Mouse (Mus musculus) kidney, adult 2 months (tissue): Measurements from ENCODE around the gene Slc4a4. TPM values are rescaled to one million over a fixed set of nuclear protein-coding genes. Genes with fewer than 3 reads are reported as not detected.

Experiments used
- DNase-seq: peaks from one replicate; pipeline ENCODE4 v3.0.0; 2021
- H3K27ac ChIP-seq: fragments of 200-500 bp; 2 replicates; pipeline ENCODE4 v1.5.1; 2012; ENCODE audit warnings: low read depth, low read length, control low read depth, inconsistent platforms; ENCODE audit not compliant: insufficient read depth
- H3K27me3 ChIP-seq: fragments of 200-500 bp; replicated peaks from 2 replicates; pipeline ENCODE4 v1.6.1; 2012; ENCODE audit warnings: mild to moderate bottlenecking, moderate library complexity, low read length, inconsistent platforms; ENCODE audit not compliant: control insufficient read depth, insufficient read depth
- H3K36me3 ChIP-seq: fragments of 200-500 bp; 2 replicates; pipeline ENCODE4 v1.6.1; 2012; ENCODE audit warnings: mild to moderate bottlenecking, moderate library complexity, low read length, inconsistent platforms; ENCODE audit not compliant: control insufficient read depth, insufficient read depth
- H3K4me1 ChIP-seq: fragments of 200-500 bp; 2 replicates; pipeline ENCODE4 v1.6.1; 2011; ENCODE audit warnings: low read length; ENCODE audit not compliant: control insufficient read depth, insufficient read depth
- H3K4me3 ChIP-seq: fragments of 200-500 bp; 2 replicates; pipeline ENCODE4 v1.5.1; 2011; ENCODE audit warnings: mild to moderate bottlenecking, low read depth, low read length, control low read depth; ENCODE audit not compliant: insufficient read depth
- CTCF ChIP-seq: fragments of 200-500 bp; conservative IDR thresholded peaks from 2 replicates; pipeline ENCODE4 v1.5.1; 2011; ENCODE audit warnings: low read depth, mild to moderate bottlenecking, control low read depth, low read length, moderate library complexity, mixed read lengths; ENCODE audit not compliant: insufficient read depth, insufficient read length
- POLR2A ChIP-seq: fragments of 200-500 bp; IDR thresholded peaks from one replicate; pipeline ENCODE4 v1.6.1; 2011; ENCODE audit warnings: low read depth, low read length, control low read depth
- WGBS: fragments of 180-500 bp; shearing (Covaris S2); methylation state at CpG from one replicate; pipeline ENCODE4 v1.1.7; 2018; 5-methylcytosine and 5-hydroxymethylcytosine counted together
- polyA plus RNA-seq: library from polyadenylated mRNA; depleted of rRNA; stranded (reverse); fragments of >200 nt; gene quantifications from 2 replicates; pipeline ENCODE4 v1.2.3, GENCODE M21; 2012

Slc4a4 gene
- polyA plus RNA-seq, 1 experiment, result 195 TPM

- H3K4me3 ChIP-seq, result no peak overlapping the region
- peak; percentile 21 for DNase-seq
These were observed 29.9 kb downstream of the Slc4a4 start for GRCm38 (mm10) chr5:88916501-88916971.

GRCm38 (mm10) chr5:88917221-88917620 is 30.6 kb downstream of the Slc4a4 start:
- Histone ChIP-seq H3K4me1 (no peaks in the 10 kb centered on the region), H3K27me3 (no peaks in the 10 kb centered on the region), H3K27ac (no peak overlapping the region), H3K4me3 (no peak overlapping the region), H3K36me3 (no peaks in the 10 kb centered on the region)
- no peak for TF ChIP-seq CTCF
- TF ChIP-seq POLR2A, result no peak
- DNase-seq, result no peak
- 91% methylated on average over 3 of the region's 3 CpGs for WGBS

More at GRCm38 (mm10) chr5:88916501-88916971, 29.9 kb downstream of the Slc4a4 start:
- WGBS, result 57% methylated on average over 9 of the region's 9 CpGs
- Histone ChIP-seq H3K36me3 (no peaks in the 10 kb centered on the region), H3K27me3 (no peaks in the 10 kb centered on the region), H3K4me1 (no peaks in the 10 kb centered on the region), H3K27ac (no peak overlapping the region)
- TF ChIP-seq POLR2A (no peak), CTCF (no peak)

GRCm38 (mm10) chr5:88917630-88918029 is 31.0 kb downstream of the Slc4a4 start:
- Histone ChIP-seq H3K36me3 (no peaks in the 10 kb centered on the region), H3K4me1 (no peaks in the 10 kb centered on the region), H3K4me3 (no peak overlapping the region), H3K27me3 (no peaks in the 10 kb centered on the region), H3K27ac (no peak overlapping the region)
- no peak for TF ChIP-seq CTCF
- no peak for TF ChIP-seq POLR2A
- 83% methylated on average over 10 of the region's 10 CpGs for WGBS
- no peak for DNase-seq

DNA sequence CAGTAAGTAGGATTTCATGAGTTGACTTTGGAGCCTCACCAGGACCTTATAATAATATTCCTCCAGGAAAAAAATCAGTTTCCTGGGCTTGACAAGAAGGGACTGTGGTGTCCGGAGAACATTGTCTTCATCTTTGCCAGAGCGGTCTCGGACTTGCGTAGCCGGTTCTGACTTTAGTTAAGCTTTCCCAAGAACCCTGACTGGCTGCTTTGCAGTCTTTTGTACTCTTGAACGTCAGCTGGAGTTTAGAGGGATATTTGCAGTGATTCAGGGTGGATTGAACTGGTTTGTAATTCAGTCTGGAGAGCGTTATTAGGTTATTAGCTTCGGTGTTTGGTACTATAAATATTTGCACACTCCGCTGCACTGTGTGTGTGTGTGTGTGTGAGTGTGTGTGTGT is 31.9 kb downstream of the Slc4a4 start:
- no peak for DNase-seq
- TF ChIP-seq POLR2A, result no peak
- TF ChIP-seq CTCF, result no peak
- H3K27me3 ChIP-seq, result no peaks in the 10 kb centered on the region
- no peak overlapping the region for H3K4me3 ChIP-seq
- no peak overlapping the region for H3K27ac ChIP-seq
- WGBS, result 58% methylated on average over 9 of the region's 9 CpGs
- no peaks in the 10 kb centered on the region for H3K4me1 ChIP-seq
- H3K36me3 ChIP-seq, result no peaks in the 10 kb centered on the region

GRCm38 (mm10) chr5:88925576-88925975 is 39.0 kb downstream of the Slc4a4 start:
- H3K36me3 ChIP-seq, result no peaks in the 10 kb centered on the region
- H3K4me3 ChIP-seq, result no peak overlapping the region
- WGBS, result 88% methylated on average over 5 of the region's 5 CpGs
- no peak for DNase-seq
- H3K27me3 ChIP-seq, result no peaks in the 10 kb centered on the region
- H3K4me1 ChIP-seq, result peaks cover 15% of the 10 kb centered on the region
- no peak overlapping the region for H3K27ac ChIP-seq
- TF ChIP-seq CTCF (no peak), POLR2A (no peak)

GRCm38 (mm10) chr5:88928201-88928916 is 41.7 kb downstream of the Slc4a4 start:
- peak; percentile 76 for TF ChIP-seq CTCF
- TF ChIP-seq POLR2A, result no peak
- peak; percentile 62 for DNase-seq
- H3K36me3 ChIP-seq, result no peaks in the 10 kb centered on the region
- 26% methylated on average over 13 of the region's 13 CpGs for WGBS
- no peak overlapping the region for H3K27ac ChIP-seq
- H3K4me3 ChIP-seq, result no peak overlapping the region
- H3K27me3 ChIP-seq, result no peaks in the 10 kb centered on the region
- H3K4me1 ChIP-seq, result peaks cover 25% of the 10 kb centered on the region

DNA sequence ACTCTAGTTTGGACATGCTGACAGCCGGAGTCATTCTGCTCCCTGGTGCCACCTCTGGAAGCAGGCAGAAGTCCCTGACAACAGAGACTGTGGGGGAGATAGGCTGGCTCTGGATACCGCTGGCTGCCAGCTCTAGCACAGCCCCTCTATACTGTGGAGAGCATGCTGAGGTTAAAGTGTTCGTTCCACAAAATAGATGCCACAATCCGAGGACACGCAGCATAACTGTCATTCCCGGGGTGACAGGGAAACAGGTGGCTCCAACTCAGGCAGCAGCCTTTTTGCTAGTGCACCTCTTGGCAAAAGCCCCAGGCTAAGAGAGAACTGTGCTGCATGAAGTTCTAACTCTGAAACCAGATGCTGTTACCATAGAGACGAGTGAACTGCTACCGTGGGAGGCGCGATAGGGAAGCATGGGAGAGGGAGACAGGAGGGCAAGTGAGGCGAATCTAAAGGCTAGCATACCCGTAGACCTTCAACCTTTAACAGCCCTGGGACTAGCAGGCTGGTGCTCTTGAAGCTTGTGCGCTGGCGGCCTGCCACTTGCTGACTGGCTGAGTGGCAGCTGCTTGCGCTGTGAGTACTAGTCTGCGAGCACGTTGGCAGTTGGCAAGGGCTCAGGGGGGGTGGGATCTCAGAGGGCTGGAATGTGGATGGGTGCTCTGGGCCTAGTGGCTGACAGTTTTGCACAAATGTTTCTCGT is 42.9 kb downstream of the Slc4a4 start:
- 22% methylated on average over 18 of the region's 18 CpGs for WGBS
- DNase-seq, result peak; percentile 98
- H3K4me3 ChIP-seq, result no peak overlapping the region
- peaks cover 25% of the 10 kb centered on the region for H3K4me1 ChIP-seq
- H3K36me3 ChIP-seq, result no peaks in the 10 kb centered on the region
- H3K27ac ChIP-seq, result peak overlapping the region; percentile 70; the same call in 1 of the 2 replicates
- peak; percentile 43 for TF ChIP-seq CTCF
- no peak for TF ChIP-seq POLR2A
- no peaks in the 10 kb centered on the region for H3K27me3 ChIP-seq

DNA sequence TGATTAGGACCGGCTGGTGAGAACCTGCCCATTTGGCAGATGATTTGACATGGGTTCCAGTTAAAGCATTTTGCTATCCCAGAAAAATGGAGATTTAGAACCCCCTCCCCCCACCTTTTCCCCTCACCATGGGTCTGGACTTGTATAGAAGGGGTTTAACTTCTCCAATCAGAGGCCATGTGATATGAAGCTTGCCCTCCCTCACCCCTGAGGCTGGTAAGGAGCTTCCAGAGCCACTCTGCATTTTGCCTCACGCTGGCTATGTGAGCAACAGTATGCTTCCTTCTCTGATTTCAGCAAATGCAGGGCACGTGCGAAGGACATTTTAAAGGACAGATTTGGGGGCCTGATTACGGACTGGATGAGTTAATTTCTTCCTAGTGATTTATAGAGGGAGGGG is 43.5 kb downstream of the Slc4a4 start:
- WGBS, result 33% methylated on average over 5 of the region's 5 CpGs
- no peaks in the 10 kb centered on the region for H3K36me3 ChIP-seq
- TF ChIP-seq POLR2A (no peak), CTCF (no peak)
- no peaks in the 10 kb centered on the region for H3K27me3 ChIP-seq
- H3K4me1 ChIP-seq, result peaks cover 25% of the 10 kb centered on the region
- no peak for DNase-seq
- H3K4me3 ChIP-seq, result no peak overlapping the region
- peak overlapping the region; percentile 70 for H3K27ac ChIP-seq
